7 mouse cellular contexts compared by ENCODE assay signal in the genomic region with DNA sequence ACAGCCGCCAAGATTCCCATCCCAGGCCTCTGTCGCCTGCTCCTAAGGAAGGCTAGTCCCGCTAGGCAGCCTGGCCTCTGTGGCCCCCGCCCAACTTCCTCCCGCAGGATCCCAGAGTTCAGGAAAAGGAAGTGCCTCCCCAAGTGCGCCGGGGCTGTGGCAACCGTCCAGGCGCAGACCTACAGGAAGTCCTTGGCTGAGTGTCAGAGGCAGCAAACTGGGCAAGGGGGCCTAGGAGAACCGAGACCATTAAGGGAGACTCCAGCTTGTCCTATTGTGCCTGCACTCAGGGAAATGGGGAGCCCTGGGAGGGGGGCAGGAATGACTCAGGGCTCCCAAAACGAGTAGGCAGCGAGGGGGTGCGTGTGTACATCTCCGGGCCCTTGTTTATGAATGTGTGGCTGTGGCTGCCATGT. TPM values are rescaled to one million over a fixed set of nuclear protein-coding genes. Genes with fewer than 3 reads are reported as not detected.
A peak's percentile ranks its signal among the peaks of the same experiment; 100 is the strongest.
DNase-seq lines count a peak whose midpoint lies in the region; ATAC-seq lines count a peak whose summit lies in the region.

No protein-coding gene starts in this region.

- DNase-seq in Muller cell, postnatal 12 days (ENCODE audit: inconsistent ontology term): peak; percentile 26
- peak; percentile 69 for DNase-seq in brain, adult 2 months (ENCODE audit: low read depth, low spot score)
- DNase-seq in heart, postnatal 36 days: peak; percentile 85
- peak; percentile 65 for DNase-seq in layer of hippocampus, postnatal 14 days (ENCODE audit: low spot score in 2 of 2)
- DNase-seq in lung, postnatal 4 days: peak; percentile 90 to 95
- DNase-seq in right cerebral cortex, postnatal 25 days: peak; percentile 52

- ATAC-seq in forebrain, embryonic 16.5 days: peak; percentile 20; the same call in 1 of the 2 replicates

- intact Hi-C loops in heart, postnatal 36 days (cut with DNase I): loop anchor here (2.0 kb wide), 1 partner anchor 37 kb away; a partner anchor contains a TSS

- no peaks in the 10 kb centered on the region for H3K9me3 ChIP-seq in forebrain, embryonic 16.5 days (ENCODE audit: control insufficient read depth, low read length)

- H3K4me1 ChIP-seq in forebrain, embryonic 16.5 days (replicated peaks; ENCODE audit: control insufficient read depth, insufficient read depth, low read length): peaks cover 22% of the 10 kb centered on the region

- H3K27me3 ChIP-seq in forebrain, embryonic 16.5 days (replicated peaks; ENCODE audit: control insufficient read depth, insufficient read depth, low read length): no peaks in the 10 kb centered on the region

- peak overlapping the region; percentile 79 for H3K27ac ChIP-seq in forebrain, embryonic 16.5 days (ENCODE audit: low read length)

- 3% methylated on average over 14 of the region's 14 CpGs for WGBS in forebrain, embryonic 16.5 days

- H3K9ac ChIP-seq in forebrain, embryonic 16.5 days (replicated peaks; ENCODE audit: low read depth, low read length): peak overlapping the region; percentile 85

- peak overlapping the region; percentile 60 for H3K4me2 ChIP-seq in forebrain, embryonic 16.5 days (ENCODE audit: low read length)

- H3K36me3 ChIP-seq in forebrain, embryonic 16.5 days (ENCODE audit: control insufficient read depth, insufficient read depth): no peaks in the 10 kb centered on the region

- peak overlapping the region; percentile 82 for H3K4me3 ChIP-seq in forebrain, embryonic 16.5 days (replicated peaks; ENCODE audit: low read length)

RNA-seq across cellular contexts. Expression of a gene that starts 1.3 kb away (rescaled TPM):
- 5.7 and 6.0 TPM in 2 replicates for polyA plus RNA-seq in forebrain, embryonic 16.5 days (2015; fragmentation: Nextera tagmentation; extraction: Ambion mirVana)
- 10 to 100 TPM; 11.0 to 15.3 TPM for total RNA-seq in heart, postnatal 36 days (2021)
- 10 to 100 TPM; 60.9 to 68.4 TPM for total RNA-seq in layer of hippocampus, postnatal 14 days (2021)

RNA-seq across cellular contexts. Expression of a gene that starts 34.9 kb away (rescaled TPM):
- 0.35 and 0.38 TPM in 2 replicates for polyA plus RNA-seq in forebrain, embryonic 16.5 days (2015; fragmentation: Nextera tagmentation; extraction: Ambion mirVana)
- not detected for total RNA-seq in heart, postnatal 36 days (2021)
- under 1 TPM in 1 of 2 experiments, not detected in 1; 0.19 TPM for total RNA-seq in layer of hippocampus, postnatal 14 days (2021)

RNA-seq across cellular contexts. Expression of a gene that starts 37.7 kb away (rescaled TPM):
- 39.0 and 40.6 TPM in 2 replicates for polyA plus RNA-seq in forebrain, embryonic 16.5 days (2015; fragmentation: Nextera tagmentation; extraction: Ambion mirVana)
- total RNA-seq in heart, postnatal 36 days (2021): 10 to 100 TPM; 83.7 to 85.7 TPM
- total RNA-seq in layer of hippocampus, postnatal 14 days (2021): 100 to 1,000 TPM; 129 to 132 TPM

Comparison
In these comparisons a context has a peak if more than half of its experiments do, and no peak if none do; other contexts are left out.
1. Peak in every context shown above with its lines: DNase-seq, ATAC-seq, H3K4me3 ChIP-seq and H3K27ac ChIP-seq.
2. DNase-seq: peak in every context shown above with its lines; median percentile 92 in lung, postnatal 4 days; 85 in heart, postnatal 36 days; 69 in brain, adult 2 months; 65 in layer of hippocampus, postnatal 14 days; 52 in right cerebral cortex, postnatal 25 days; 26 in Muller cell, postnatal 12 days.